Mouse (Mus musculus) CH12.LX (cell line): ENCODE measurements at regions not wholly inside any gene's neighbourhood (a gene's known extent, or its start where the extent isn't known, plus 50 kb on each side); places are given as distances from the start of the nearest gene placed in this dataset.

Source experiments
- DNase-seq: peaks from one replicate; pipeline ENCODE4 v3.0.0-alpha.2; 2013; ENCODE audit errors: extremely low read depth
- H3K27ac ChIP-seq: 2 replicates; pipeline ENCODE4 v1.5.1; 2012; ENCODE audit warnings: low read depth, mild to moderate bottlenecking, control low read depth, moderate library complexity; ENCODE audit not compliant: insufficient read depth
- H3K27me3 ChIP-seq: replicated peaks from 2 replicates; pipeline ENCODE3; 2012; ENCODE audit warnings: inconsistent platforms
- H3K36me3 ChIP-seq, 2 experiments: replicated peaks in 1 of 2; 2 replicates each; pipeline versions ENCODE3 to v1.6.1; 2012; ENCODE audit warnings: inconsistent platforms in 1 of 2, low read length in 1 of 2, mild to moderate bottlenecking in 1 of 2, mixed read lengths in 1 of 2, moderate library complexity in 1 of 2; ENCODE audit not compliant: control insufficient read depth in 1 of 2, insufficient read depth in 1 of 2
- H3K4me1 ChIP-seq, 2 experiments: 2 replicates each; pipeline ENCODE4 v1.6.1; 2012; ENCODE audit warnings: inconsistent platforms in 1 of 2, moderate library complexity in 1 of 2; ENCODE audit not compliant: insufficient read depth in 2 of 2, control insufficient read depth in 1 of 2
- H3K4me2 ChIP-seq: 2 replicates; pipeline ENCODE4 v1.6.1; 2012; ENCODE audit warnings: low read depth, mild to moderate bottlenecking, control low read depth; ENCODE audit not compliant: poor library complexity, insufficient read depth, severe bottlenecking
- H3K4me3 ChIP-seq, 3 experiments: fragments of 150-350 bp in 1 of 3; sonication (generic) in 1 of 3; replicated peaks in 1 of 3; 2 replicates each; pipeline versions ENCODE3 to v1.5.1; 2011 to 2012; ENCODE audit warnings: low read depth in 2 of 3, low read length in 2 of 3, mild to moderate bottlenecking in 2 of 3, moderate library complexity in 2 of 3, control low read depth in 1 of 3, improper control_type of control experiment in 1 of 3, inconsistent platforms in 1 of 3, mixed read lengths in 1 of 3; ENCODE audit not compliant: poor library complexity in 1 of 3
- H3K79me2 ChIP-seq: replicated peaks from 2 replicates; pipeline ENCODE4 v1.6.1; 2012; ENCODE audit warnings: mild to moderate bottlenecking, moderate library complexity; ENCODE audit not compliant: control insufficient read depth, poor library complexity, insufficient read depth, severe bottlenecking; ENCODE audit errors: extremely low read depth
- H3K9ac ChIP-seq: 2 replicates; pipeline ENCODE4 v1.6.1; 2012; ENCODE audit warnings: low read depth, mild to moderate bottlenecking, control low read depth, moderate library complexity; ENCODE audit not compliant: insufficient read depth
- H3K9me3 ChIP-seq: replicated peaks from 2 replicates; pipeline ENCODE3; 2012; ENCODE audit warnings: low read length, inconsistent platforms, mixed read lengths
- CTCF ChIP-seq, 2 experiments: IDR thresholded peaks in 1 of 2; conservative IDR thresholded peaks in 1 of 2; 2 replicates each; pipeline ENCODE4 v1.5.1; 2011 to 2012; ENCODE audit warnings: low read depth in 2 of 2, low read length in 2 of 2, improper control_type of control experiment in 1 of 2, inconsistent platforms in 1 of 2, mild to moderate bottlenecking in 1 of 2, moderate library complexity in 1 of 2
- E2F4 ChIP-seq: IDR thresholded peaks from 2 replicates; pipeline ENCODE4 v1.6.1; 2011; ENCODE audit warnings: low read depth, low read length, improper control_type of control experiment; ENCODE audit not compliant: insufficient replicate concordance
- ELF1 ChIP-seq: IDR thresholded peaks from 2 replicates; pipeline ENCODE4 v1.6.1; 2014; ENCODE audit warnings: low read depth, mild to moderate bottlenecking, inconsistent platforms, low read length, improper control_type of control experiment
- ETS1 ChIP-seq: conservative IDR thresholded peaks from 2 replicates; pipeline ENCODE4 v1.6.1; 2012; ENCODE audit warnings: low read depth, mild to moderate bottlenecking, inconsistent platforms, low read length, improper control_type of control experiment, moderate library complexity
- JUN ChIP-seq: IDR thresholded peaks from 2 replicates; pipeline ENCODE4 v1.6.1; 2011; ENCODE audit warnings: low read depth, mild to moderate bottlenecking, low read length, improper control_type of control experiment, moderate library complexity; ENCODE audit not compliant: insufficient read depth
- JUND ChIP-seq: conservative IDR thresholded peaks from 2 replicates; pipeline ENCODE4 v1.6.1; 2011; ENCODE audit warnings: low read depth, low read length, improper control_type of control experiment
- MAX ChIP-seq: IDR thresholded peaks from 2 replicates; pipeline ENCODE4 v1.6.1; 2011; ENCODE audit warnings: low read length, improper control_type of control experiment
- MAZ ChIP-seq: IDR thresholded peaks from 2 replicates; pipeline ENCODE4 v1.6.1; 2012; ENCODE audit warnings: low read depth, mild to moderate bottlenecking, inconsistent platforms, low read length, improper control_type of control experiment, moderate library complexity
- MEF2A ChIP-seq: IDR thresholded peaks from 2 replicates; pipeline ENCODE4 v1.6.1; 2014; ENCODE audit warnings: low read depth, mild to moderate bottlenecking, inconsistent platforms, low read length, improper control_type of control experiment, borderline replicate concordance
- MXI1 ChIP-seq: IDR thresholded peaks from 2 replicates; pipeline ENCODE4 v1.6.1; 2011; ENCODE audit warnings: mild to moderate bottlenecking, low read depth, low read length, improper control_type of control experiment
- NELFE ChIP-seq: IDR thresholded peaks from 2 replicates; pipeline ENCODE4 v1.6.1; 2011; ENCODE audit warnings: low read depth, low read length, improper control_type of control experiment
- POLR2A ChIP-seq: IDR thresholded peaks from 2 replicates; pipeline ENCODE4 v1.6.1; 2011; ENCODE audit warnings: low read depth, mild to moderate bottlenecking, improper control_type of control experiment, low read length
- RAD21 ChIP-seq: IDR thresholded peaks from 2 replicates; pipeline ENCODE4 v1.6.1; 2011; ENCODE audit warnings: low read depth, mild to moderate bottlenecking, low read length, improper control_type of control experiment, moderate library complexity
- RCOR1 ChIP-seq: conservative IDR thresholded peaks from 2 replicates; pipeline ENCODE4 v1.6.1; 2012; ENCODE audit warnings: low read depth, mild to moderate bottlenecking, inconsistent platforms, low read length, improper control_type of control experiment
- TCF12 ChIP-seq: IDR thresholded peaks from 2 replicates; pipeline ENCODE4 v1.6.1; 2014; ENCODE audit warnings: low read depth, mild to moderate bottlenecking, inconsistent platforms, low read length, improper control_type of control experiment
- UBTF ChIP-seq: IDR thresholded peaks from 2 replicates; pipeline ENCODE4 v1.6.1; 2012; ENCODE audit warnings: low read depth, mild to moderate bottlenecking, inconsistent platforms, low read length, improper control_type of control experiment, moderate library complexity
- ZMIZ1 ChIP-seq: IDR thresholded peaks from 2 replicates; pipeline ENCODE4 v1.6.1; 2012; ENCODE audit warnings: low read depth, mild to moderate bottlenecking, inconsistent platforms, low read length, improper control_type of control experiment
- dilution Hi-C: fragments of 300-500 bp; cut with MboI; formaldehyde crosslinking; loops from 2 replicates; pipeline ENCODE4 v1.14.3; 2020; ENCODE audit warnings: low sequenced_read_pairs; ENCODE audit not compliant: extremely low pct_unique_long_range_greater_than_20kb, extremely low pct_ligation_motif_present
- in situ Hi-C: fragments of 300-500 bp; cut with MboI; formaldehyde crosslinking; loops from 3 replicates; pipeline ENCODE4 v1.14.3; 2019; ENCODE audit warnings: low sequenced_read_pairs, low pct_ligation_motif_present, low pct_unique_long_range_greater_than_20kb, mixed read lengths

DNA sequence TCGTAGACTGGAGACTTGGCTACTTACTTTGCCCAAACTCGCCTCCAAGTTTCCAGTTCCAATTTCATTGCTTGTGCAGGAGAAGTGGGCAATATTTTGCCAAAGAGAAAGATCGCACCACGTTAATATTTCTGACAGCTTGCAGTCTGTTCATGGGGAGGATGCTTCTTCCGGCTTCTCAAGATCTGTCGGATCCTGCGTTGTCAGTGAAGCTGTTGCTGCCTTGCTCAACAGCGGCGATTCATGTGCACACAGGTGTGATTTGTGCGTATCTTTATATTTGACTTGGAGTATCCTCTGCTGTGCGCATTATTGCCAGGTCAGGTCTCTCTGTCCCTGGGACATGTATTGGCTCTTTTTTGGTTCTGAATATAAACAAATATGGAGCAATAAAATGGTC lies 118.3 kb downstream of the Btg1 start:
- H3K79me2 ChIP-seq: no peaks in the 10 kb centered on the region
- H3K27me3 ChIP-seq: no peaks in the 10 kb centered on the region
- TF ChIP-seq RCOR1 (no peak), MAZ (no peak), MAX (no peak), MXI1 (no peak), JUN (no peak), TCF12 (no peak), NELFE (no peak), RAD21 (no peak), ETS1 (no peak)
- peaks cover 0 to 3% of the 10 kb centered on the region in 2 experiments; a peak in 1 of 4 replicates for H3K4me1 ChIP-seq
- dilution Hi-C loops (no loop called here), in situ Hi-C loops (loop anchor here (25.0 kb wide), 1 partner anchor 523 kb away; no protein-coding TSS in a partner anchor)
- H3K4me3 ChIP-seq: no peak overlapping the region
- H3K9me3 ChIP-seq: no peaks in the 10 kb centered on the region
- H3K36me3 ChIP-seq: no peaks in the 10 kb centered on the region
- no peak overlapping the region for H3K9ac ChIP-seq
- no peak for DNase-seq
- H3K27ac ChIP-seq: no peak overlapping the region
- H3K4me2 ChIP-seq: no peak overlapping the region

DNA sequence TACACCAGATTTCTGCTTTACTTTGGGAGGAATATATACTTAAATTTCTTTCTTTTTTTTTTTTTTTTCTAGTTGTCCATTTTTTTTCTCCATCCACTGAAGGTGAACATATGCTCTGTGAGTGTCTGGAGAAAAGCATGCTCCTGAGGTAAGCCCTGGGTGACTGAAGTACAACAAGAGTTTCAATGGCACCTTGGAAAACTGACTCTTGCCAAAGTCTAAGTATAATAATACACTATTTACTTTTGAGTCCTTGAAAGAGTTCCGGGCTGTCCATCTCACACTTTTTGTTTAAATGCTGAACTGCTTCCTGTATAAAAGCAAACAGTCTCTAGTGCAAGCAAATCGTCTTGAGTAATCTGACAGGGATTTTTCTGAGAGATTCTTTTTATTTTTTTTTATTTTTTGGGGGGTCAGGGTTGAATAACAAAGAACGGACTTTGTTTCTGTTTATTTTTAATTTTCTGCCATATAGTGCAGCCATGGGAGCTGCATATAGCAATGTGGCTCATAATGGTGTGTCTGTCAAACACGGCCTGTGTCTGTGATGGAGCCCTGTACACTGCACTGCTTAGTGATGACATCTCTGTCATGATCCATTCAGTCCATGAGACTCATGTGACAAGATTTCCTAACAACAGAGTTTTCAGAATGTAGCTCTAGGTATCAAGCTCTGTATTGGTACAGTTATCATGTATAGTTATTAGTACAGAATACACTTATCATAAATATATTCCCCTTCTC lies 119.3 kb downstream of the Btg1 start:
- Histone ChIP-seq H3K4me2 (no peak overlapping the region), H3K4me1 (peaks cover 0 to 3% of the 10 kb centered on the region in 2 experiments; a peak in 1 of 4 replicates), H3K79me2 (no peaks in the 10 kb centered on the region), H3K27me3 (no peaks in the 10 kb centered on the region)
- dilution Hi-C loops (no loop called here), in situ Hi-C loops (loop anchor here (25.0 kb wide), 1 partner anchor 524 kb away; no protein-coding TSS in a partner anchor)
- no peak for DNase-seq
- TF ChIP-seq CTCF (conservative IDR thresholded peaks at IDR 0.05 in 1 of 2, IDR thresholded peaks at IDR 0.05 in 1 of 2; ENCODE audit: low read depth in 2 of 2, low read length in 2 of 2) (no peak), ELF1 (no peak), POLR2A (no peak), UBTF (no peak), ZMIZ1 (no peak), MAZ (no peak), MEF2A (no peak), E2F4 (no peak), JUND (no peak)
- TF ChIP-seq, all 38 proteins: peak for 0
- no peaks in the 10 kb centered on the region for H3K9me3 ChIP-seq
- H3K4me3 ChIP-seq: no peak overlapping the region
- H3K9ac ChIP-seq: no peak overlapping the region
- no peaks in the 10 kb centered on the region for H3K36me3 ChIP-seq
- no peak overlapping the region for H3K27ac ChIP-seq
